Mouse (Mus musculus): ENCODE data around the gene Gclm.

GRCm38 (mm10) chr3:122273407-122274240 lies 28.3 kb downstream of the Gclm start:
- TF ChIP-seq EP300 (IDR thresholded peaks at IDR 0.05; ENCODE audit: low read depth) (no peak), CTCF (IDR thresholded peaks at IDR 0.05; ENCODE audit: low read depth) (peak; percentile 13; the same call in 1 of the 2 replicates)
